Mouse (Mus musculus): Measurements from ENCODE around the gene Reep6. TPM values are rescaled to one million over a fixed set of nuclear protein-coding genes. Genes with fewer than 3 reads are reported as not detected.

Reep6 gene
- polyA plus RNA-seq, 1 experiment from 2014 or later: 7.3 TPM

GRCm38 (mm10) chr10:80298571-80299281 lies 31.0 kb upstream of the Reep6 start:
- 7% methylated on average over 26 of the region's 26 CpGs for WGBS (ENCODE audit: insufficient replicate concordance)
- Histone ChIP-seq H3K4me1 (ENCODE audit: control insufficient read depth, insufficient read depth, low read length) (peaks cover 9% of the 10 kb centered on the region; the same call in 1 of the 2 replicates), H3K4me3 (ENCODE audit: low read depth, low read length) (0 out of 2 replicates have a peak overlapping the region, but pooled peaks have one; percentile 6), H3K27me3 (ENCODE audit: control insufficient read depth, insufficient read depth, low read length) (peaks cover 58% of the 10 kb centered on the region), H3K4me2 (peak overlapping the region; percentile 22; the same call in 1 of the 2 replicates), H3K36me3 (ENCODE audit: control insufficient read depth, insufficient read depth, low read length) (peaks cover 12% of the 10 kb centered on the region), H3K27ac (ENCODE audit: low read depth, low read length) (no peak overlapping the region), H3K9me3 (replicated peaks; ENCODE audit: control insufficient read depth, low read length) (no peaks in the 10 kb centered on the region), H3K9ac (ENCODE audit: low read depth, low read length) (no peak overlapping the region)
- ATAC-seq (replicated peaks; ENCODE audit: insufficient number of reproducible peaks, low FRiP score, low TSS enrichment): no peak

DNA sequence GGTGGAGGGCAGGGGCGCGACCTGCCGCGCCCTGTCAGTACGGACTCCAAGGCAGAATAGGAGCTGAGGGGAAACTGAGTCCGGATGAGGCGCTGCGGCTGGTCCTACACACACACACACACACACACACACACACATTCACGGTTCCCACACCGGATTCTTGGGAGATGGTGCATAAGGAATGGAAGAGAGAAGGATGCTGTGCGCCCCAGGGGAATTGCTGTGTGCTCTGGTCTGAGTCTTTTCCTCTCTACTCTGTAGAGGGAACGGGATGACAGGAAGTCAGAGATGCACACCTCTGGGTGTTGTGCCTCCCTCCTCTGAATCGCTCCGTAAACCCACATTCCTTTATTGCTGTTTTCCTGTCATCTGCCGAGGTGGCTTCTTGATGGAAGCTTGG lies 30.5 kb upstream of the Reep6 start:
- no peak for ATAC-seq (replicated peaks; ENCODE audit: insufficient number of reproducible peaks, low FRiP score, low TSS enrichment)
- Histone ChIP-seq H3K36me3 (ENCODE audit: control insufficient read depth, insufficient read depth, low read length) (peaks cover 7% of the 10 kb centered on the region), H3K9me3 (replicated peaks; ENCODE audit: control insufficient read depth, low read length) (no peaks in the 10 kb centered on the region), H3K4me3 (ENCODE audit: low read depth, low read length) (no peak overlapping the region), H3K27ac (ENCODE audit: low read depth, low read length) (no peak overlapping the region), H3K4me2 (peak overlapping the region; percentile 22; the same call in 1 of the 2 replicates), H3K9ac (ENCODE audit: low read depth, low read length) (no peak overlapping the region), H3K27me3 (ENCODE audit: control insufficient read depth, insufficient read depth, low read length) (peaks cover 59% of the 10 kb centered on the region), H3K4me1 (ENCODE audit: control insufficient read depth, insufficient read depth, low read length) (peaks cover 9% of the 10 kb centered on the region; the same call in 1 of the 2 replicates)
- 12% methylated on average over 15 of the region's 15 CpGs for WGBS (ENCODE audit: insufficient replicate concordance)

DNA sequence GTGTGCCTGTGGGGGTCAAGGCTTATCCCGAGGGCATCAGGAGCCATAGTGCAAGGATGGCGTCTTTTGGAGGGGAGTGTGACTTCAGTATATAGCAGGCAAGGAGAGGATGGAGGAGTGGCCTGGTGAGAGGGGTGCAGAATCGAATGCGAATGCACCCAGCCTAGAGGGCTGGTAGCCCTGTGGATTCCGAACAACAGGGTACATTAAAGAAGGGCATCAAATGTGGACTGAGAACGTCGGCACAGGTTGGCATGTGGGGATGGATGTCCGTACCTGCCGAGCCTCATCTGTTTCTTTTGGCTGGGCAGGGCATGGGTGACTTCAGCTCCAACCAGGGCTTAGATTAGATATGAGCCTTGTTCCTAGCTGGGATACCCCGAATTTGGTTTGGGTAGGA lies 29.9 kb upstream of the Reep6 start:
- 51% methylated on average over 10 of the region's 10 CpGs for WGBS (ENCODE audit: insufficient replicate concordance)
- H3K27ac ChIP-seq (ENCODE audit: low read depth, low read length): no peak overlapping the region
- no peak for ATAC-seq (replicated peaks; ENCODE audit: insufficient number of reproducible peaks, low FRiP score, low TSS enrichment)
- H3K4me3 ChIP-seq (ENCODE audit: low read depth, low read length): no peak overlapping the region
- peaks cover 2% of the 10 kb centered on the region; the same call in 1 of the 2 replicates for H3K36me3 ChIP-seq (ENCODE audit: control insufficient read depth, insufficient read depth, low read length)
- peaks cover 9% of the 10 kb centered on the region; the same call in 1 of the 2 replicates for H3K4me1 ChIP-seq (ENCODE audit: control insufficient read depth, insufficient read depth, low read length)
- H3K27me3 ChIP-seq (ENCODE audit: control insufficient read depth, insufficient read depth, low read length): peaks cover 64% of the 10 kb centered on the region
- H3K4me2 ChIP-seq: no peak overlapping the region
- no peak overlapping the region for H3K9ac ChIP-seq (ENCODE audit: low read depth, low read length)
- no peaks in the 10 kb centered on the region for H3K9me3 ChIP-seq (replicated peaks; ENCODE audit: control insufficient read depth, low read length)

DNA sequence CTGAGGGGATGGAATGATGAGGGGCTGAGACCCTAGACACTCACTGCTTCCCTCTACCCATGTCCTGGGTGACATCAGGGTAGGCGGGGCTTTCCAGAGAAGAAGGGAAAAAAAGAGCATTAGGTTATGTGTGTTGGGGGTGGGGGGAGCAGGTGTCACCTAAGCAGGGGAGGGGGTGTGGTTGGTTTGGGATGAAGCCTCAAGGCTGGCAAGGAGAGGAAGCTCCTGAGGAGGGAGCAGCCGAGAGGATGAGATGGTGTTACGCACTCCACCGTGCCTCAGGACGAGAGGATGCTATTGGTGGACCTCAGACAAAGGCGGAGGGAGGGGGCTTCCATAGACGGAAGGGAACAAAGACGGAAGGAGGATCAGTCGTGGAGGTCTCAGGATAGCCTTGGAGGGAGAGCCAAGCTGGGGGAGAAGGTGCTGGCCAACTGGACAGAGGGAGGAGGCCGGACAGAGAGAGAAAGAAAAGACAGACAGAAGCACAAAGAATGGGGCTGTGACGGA lies 29.0 kb upstream of the Reep6 start:
- H3K4me2 ChIP-seq: no peak overlapping the region
- no peak overlapping the region for H3K4me3 ChIP-seq (ENCODE audit: low read depth, low read length)
- H3K36me3 ChIP-seq (ENCODE audit: control insufficient read depth, insufficient read depth, low read length): no peaks in the 10 kb centered on the region
- no peak overlapping the region for H3K27ac ChIP-seq (ENCODE audit: low read depth, low read length)
- peaks cover 6% of the 10 kb centered on the region; the same call in 1 of the 2 replicates for H3K4me1 ChIP-seq (ENCODE audit: control insufficient read depth, insufficient read depth, low read length)
- no peaks in the 10 kb centered on the region for H3K9me3 ChIP-seq (replicated peaks; ENCODE audit: control insufficient read depth, low read length)
- peaks cover 73% of the 10 kb centered on the region for H3K27me3 ChIP-seq (ENCODE audit: control insufficient read depth, insufficient read depth, low read length)
- no peak overlapping the region for H3K9ac ChIP-seq (ENCODE audit: low read depth, low read length)
- no peak for ATAC-seq (replicated peaks; ENCODE audit: insufficient number of reproducible peaks, low FRiP score, low TSS enrichment)
- 26% methylated on average over 11 of the region's 11 CpGs for WGBS (ENCODE audit: insufficient replicate concordance)

DNA sequence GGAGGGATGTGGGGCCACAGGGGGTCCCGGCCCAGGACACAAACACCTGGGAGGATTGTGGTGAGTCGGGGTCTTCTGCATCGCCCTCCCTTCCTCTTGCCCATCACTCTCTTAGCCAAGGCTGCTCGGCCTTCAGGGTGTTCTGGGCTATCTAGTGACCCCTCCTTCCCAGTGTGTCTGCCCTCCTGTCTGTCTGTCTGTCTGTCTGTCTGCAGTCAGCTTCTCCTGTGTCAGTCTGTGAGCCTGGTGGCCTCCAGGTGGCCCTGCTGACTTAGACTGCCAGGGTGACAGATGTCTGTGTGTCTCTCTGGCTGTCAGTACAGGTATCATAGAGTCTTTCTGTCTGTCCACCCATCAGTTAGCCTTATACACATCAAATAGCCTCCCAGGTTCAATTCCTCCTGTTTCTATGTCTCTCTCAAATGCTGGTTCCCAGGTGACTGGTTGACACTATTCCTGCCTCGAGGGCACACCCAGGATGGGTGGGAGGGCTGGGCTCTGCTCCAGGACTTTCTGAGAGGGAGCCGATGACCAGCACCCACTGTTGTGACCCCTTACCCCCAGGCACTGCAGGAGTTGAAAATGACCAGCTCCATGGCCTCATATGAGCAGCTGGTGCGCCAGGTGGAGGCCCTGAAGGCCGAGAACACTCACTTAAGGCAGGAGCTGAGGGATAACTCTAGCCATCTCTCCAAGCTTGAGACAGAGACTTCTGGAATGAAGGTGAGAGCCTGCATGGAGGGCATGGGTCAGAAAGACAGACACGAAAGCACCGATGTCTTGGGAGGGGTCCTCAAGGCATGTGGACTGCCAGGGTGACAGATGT lies 28.3 kb upstream of the Reep6 start:
- H3K4me1 ChIP-seq (ENCODE audit: control insufficient read depth, insufficient read depth, low read length): peaks cover 6% of the 10 kb centered on the region; the same call in 1 of the 2 replicates
- no peaks in the 10 kb centered on the region for H3K36me3 ChIP-seq (ENCODE audit: control insufficient read depth, insufficient read depth, low read length)
- no peak overlapping the region for H3K4me3 ChIP-seq (ENCODE audit: low read depth, low read length)
- H3K27ac ChIP-seq (ENCODE audit: low read depth, low read length): no peak overlapping the region
- ATAC-seq (replicated peaks; ENCODE audit: insufficient number of reproducible peaks, low FRiP score, low TSS enrichment): no peak
- H3K9ac ChIP-seq (ENCODE audit: low read depth, low read length): no peak overlapping the region
- no peak overlapping the region for H3K4me2 ChIP-seq
- peaks cover 80% of the 10 kb centered on the region for H3K27me3 ChIP-seq (ENCODE audit: control insufficient read depth, insufficient read depth, low read length)
- WGBS (ENCODE audit: insufficient replicate concordance): 69% methylated on average over 10 of the region's 10 CpGs
- no peaks in the 10 kb centered on the region for H3K9me3 ChIP-seq (replicated peaks; ENCODE audit: control insufficient read depth, low read length)

DNA sequence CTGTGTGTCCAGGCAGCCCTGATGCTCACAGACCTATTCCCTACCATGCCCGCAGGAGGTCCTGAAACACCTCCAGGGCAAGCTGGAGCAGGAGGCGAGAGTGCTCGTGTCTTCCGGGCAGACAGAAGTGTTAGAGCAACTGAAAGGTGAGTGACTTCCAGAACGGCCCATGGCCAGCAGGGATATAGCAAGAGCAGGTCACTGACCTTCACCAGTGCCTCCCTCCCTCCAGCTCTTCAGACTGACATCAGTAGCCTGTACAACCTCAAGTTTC lies 27.7 kb upstream of the Reep6 start:
- no peak overlapping the region for H3K9ac ChIP-seq (ENCODE audit: low read depth, low read length)
- H3K27me3 ChIP-seq (ENCODE audit: control insufficient read depth, insufficient read depth, low read length): peaks cover 81% of the 10 kb centered on the region
- no peaks in the 10 kb centered on the region for H3K9me3 ChIP-seq (replicated peaks; ENCODE audit: control insufficient read depth, low read length)
- H3K27ac ChIP-seq (ENCODE audit: low read depth, low read length): no peak overlapping the region
- H3K4me2 ChIP-seq: peak overlapping the region; percentile 38; the same call in 1 of the 2 replicates
- H3K4me1 ChIP-seq (ENCODE audit: control insufficient read depth, insufficient read depth, low read length): peaks cover 6% of the 10 kb centered on the region; the same call in 1 of the 2 replicates
- H3K4me3 ChIP-seq (ENCODE audit: low read depth, low read length): no peak overlapping the region
- WGBS (ENCODE audit: insufficient replicate concordance): 53% methylated on average over 5 of the region's 5 CpGs
- H3K36me3 ChIP-seq (ENCODE audit: control insufficient read depth, insufficient read depth, low read length): no peaks in the 10 kb centered on the region
- no peak for ATAC-seq (replicated peaks; ENCODE audit: insufficient number of reproducible peaks, low FRiP score, low TSS enrichment)

DNA sequence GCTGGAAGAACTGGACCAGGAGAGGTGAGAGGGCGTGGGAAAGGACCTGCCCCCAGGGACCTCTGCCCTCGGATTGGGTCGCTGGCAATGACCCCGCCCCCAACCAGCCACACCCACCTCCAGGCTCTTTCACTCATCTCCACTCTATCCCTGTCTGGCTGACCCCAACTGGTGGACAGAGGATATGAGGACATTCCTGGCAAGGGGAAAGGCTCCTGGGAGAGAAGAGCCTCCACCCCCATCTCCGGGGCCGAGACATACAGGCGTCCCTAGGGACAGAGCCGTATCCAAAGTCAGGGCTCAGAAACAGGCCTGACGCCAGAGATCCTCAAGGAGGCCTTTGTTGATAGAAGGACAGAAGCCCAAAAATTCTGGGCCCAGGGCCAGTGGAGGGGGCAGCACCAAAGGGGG lies 27.3 kb upstream of the Reep6 start:
- no peak overlapping the region for H3K4me3 ChIP-seq (ENCODE audit: low read depth, low read length)
- 9% methylated on average over 9 of the region's 9 CpGs for WGBS (ENCODE audit: insufficient replicate concordance)

DNA sequence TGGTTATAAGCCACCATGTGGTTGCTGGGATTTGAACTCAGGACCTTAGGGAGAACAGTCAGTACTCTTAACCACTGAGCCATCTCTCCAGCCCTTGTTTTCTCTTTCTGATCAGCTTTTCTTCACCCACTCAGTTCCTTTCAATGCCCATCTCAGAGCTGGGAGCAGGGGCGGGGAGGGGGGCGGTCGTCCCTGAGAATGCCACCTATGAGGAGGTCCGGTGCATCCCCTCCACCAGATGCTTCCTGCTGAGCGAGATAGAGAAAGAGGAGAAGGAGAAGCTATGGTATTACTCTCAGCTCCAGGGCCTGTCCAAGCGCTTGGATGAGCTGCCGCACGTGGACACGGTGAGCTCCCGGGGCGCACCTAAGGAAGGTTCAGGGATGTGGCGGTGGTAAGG lies 25.3 kb upstream of the Reep6 start:
- H3K4me3 ChIP-seq (ENCODE audit: low read depth, low read length): peak overlapping the region; percentile 2; the same call in 1 of the 2 replicates
- ATAC-seq (replicated peaks; ENCODE audit: insufficient number of reproducible peaks, low FRiP score, low TSS enrichment): no peak
- H3K27ac ChIP-seq (ENCODE audit: low read depth, low read length): no peak overlapping the region
- no peak overlapping the region for H3K9ac ChIP-seq (ENCODE audit: low read depth, low read length)
- H3K9me3 ChIP-seq (replicated peaks; ENCODE audit: control insufficient read depth, low read length): no peaks in the 10 kb centered on the region
- WGBS (ENCODE audit: insufficient replicate concordance): 15% methylated on average over 12 of the region's 12 CpGs
- H3K36me3 ChIP-seq (ENCODE audit: control insufficient read depth, insufficient read depth, low read length): no peaks in the 10 kb centered on the region
- H3K27me3 ChIP-seq (ENCODE audit: control insufficient read depth, insufficient read depth, low read length): peaks cover 74% of the 10 kb centered on the region
- H3K4me1 ChIP-seq (ENCODE audit: control insufficient read depth, insufficient read depth, low read length): peaks cover 6% of the 10 kb centered on the region; the same call in 1 of the 2 replicates
- peak overlapping the region; percentile 30; the same call in 1 of the 2 replicates for H3K4me2 ChIP-seq

More for the DNA sequence above, 27.3 kb upstream of the Reep6 start:
- peaks cover 81% of the 10 kb centered on the region for H3K27me3 ChIP-seq (ENCODE audit: control insufficient read depth, insufficient read depth, low read length)
- H3K4me2 ChIP-seq: peak overlapping the region; percentile 38; the same call in 1 of the 2 replicates
- peaks cover 6% of the 10 kb centered on the region; the same call in 1 of the 2 replicates for H3K4me1 ChIP-seq (ENCODE audit: control insufficient read depth, insufficient read depth, low read length)
- no peak overlapping the region for H3K27ac ChIP-seq (ENCODE audit: low read depth, low read length)
- no peak overlapping the region for H3K9ac ChIP-seq (ENCODE audit: low read depth, low read length)
- H3K9me3 ChIP-seq (replicated peaks; ENCODE audit: control insufficient read depth, low read length): no peaks in the 10 kb centered on the region
- no peak for ATAC-seq (replicated peaks; ENCODE audit: insufficient number of reproducible peaks, low FRiP score, low TSS enrichment)
- H3K36me3 ChIP-seq (ENCODE audit: control insufficient read depth, insufficient read depth, low read length): no peaks in the 10 kb centered on the region

All from heart, embryonic 11.5 days (tissue).